Mouse (Mus musculus) cerebellum, adult 2 months (tissue): ENCODE data around the gene Ikzf1.

ENCODE experiments used
- CTCF ChIP-seq: fragments of 200-500 bp; IDR thresholded peaks from 2 replicates; pipeline ENCODE4 v1.5.1; 2011; ENCODE audit warnings: low read depth, mild to moderate bottlenecking, control low read depth, low read length, moderate library complexity, borderline replicate concordance; ENCODE audit not compliant: insufficient read depth
- POLR2A ChIP-seq: fragments of 200-500 bp; IDR thresholded peaks from 2 replicates; pipeline ENCODE4 v1.6.1; 2011; ENCODE audit warnings: low read length, control low read depth, borderline replicate concordance; ENCODE audit not compliant: insufficient read depth

DNA sequence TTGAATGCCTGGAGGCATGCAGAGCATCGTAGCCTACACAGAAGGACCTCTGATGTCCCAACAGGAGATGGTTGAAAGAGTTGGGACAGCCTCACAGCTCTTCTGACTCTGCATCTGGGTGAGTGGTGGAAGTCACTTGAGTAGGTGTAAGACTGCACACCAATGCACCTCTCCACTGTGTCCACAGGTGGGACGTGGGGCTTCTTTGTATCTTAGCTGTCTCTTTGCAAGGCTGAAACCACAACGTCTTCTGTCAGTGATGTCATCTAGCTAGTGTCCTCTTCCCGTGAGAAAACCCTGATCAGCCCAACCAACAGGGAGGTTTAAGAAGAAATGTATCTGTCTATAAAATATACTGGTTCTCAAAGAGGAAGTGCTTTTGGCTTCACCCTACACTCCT lies 52.1 kb downstream of the Ikzf1 start:
- TF ChIP-seq CTCF (no peak), POLR2A (no peak)
